Mouse (Mus musculus) stomach, postnatal 0 days (tissue): ENCODE data around the gene Col18a1.

Experiments
- CTCF ChIP-seq: IDR thresholded peaks from 2 replicates; pipeline ENCODE4 v1.5.1; 2016; ENCODE audit warnings: antibody characterized with exemption, low read depth, mild to moderate bottlenecking, moderate library complexity
- EP300 ChIP-seq: optimal IDR thresholded peaks from 2 replicates; pipeline ENCODE3; 2016; ENCODE audit warnings: antibody characterized with exemption

- TF ChIP-seq CTCF (no peak), EP300 (no peak)
Measured at GRCm38 (mm10) chr10:77090063-77090462, 76.3 kb downstream of the Col18a1 start.
